In the genomic region with DNA sequence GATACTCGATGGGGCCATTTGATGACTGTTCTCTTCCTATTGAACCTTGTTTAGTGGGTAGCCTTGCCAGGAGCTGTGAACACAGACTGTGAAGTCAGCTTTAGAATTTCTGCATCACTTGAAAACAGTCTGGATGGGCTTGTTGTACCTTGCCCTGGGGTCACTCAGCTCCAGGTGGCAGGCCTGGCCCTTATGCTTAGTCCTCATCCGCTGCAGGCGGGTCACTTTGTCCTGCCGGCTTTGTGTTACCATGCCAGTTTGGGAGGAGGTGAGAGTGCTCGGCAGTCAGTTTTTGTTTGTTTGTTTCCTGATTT, we compare ENCODE assay signal across 8 mouse cellular contexts. TPM values are rescaled to one million over a fixed set of nuclear protein-coding genes. Genes with fewer than 3 reads are reported as not detected.
DNase-seq lines count a peak whose midpoint lies in the region; ATAC-seq and TF ChIP-seq lines count a peak whose summit lies in the region.

No protein-coding gene starts in this region.

- H3K36me3 ChIP-seq in embryonic facial prominence, embryonic 13.5 days, result peaks cover 29% of the 10 kb centered on the region
- peaks cover 12% of the 10 kb centered on the region; the same call in 1 of the 2 replicates for H3K36me3 ChIP-seq in kidney, embryonic 16.5 days (ENCODE audit: insufficient read depth, low read length)
- H3K36me3 ChIP-seq in neural tube, embryonic 12.5 days, result peaks cover 9% of the 10 kb centered on the region; the same call in 1 of the 2 replicates

- H3K4me1 ChIP-seq in embryonic facial prominence, embryonic 13.5 days, result peaks cover 26% of the 10 kb centered on the region
- H3K4me1 ChIP-seq in kidney, embryonic 16.5 days (ENCODE audit: insufficient read depth, low read length), result peaks cover 33% of the 10 kb centered on the region
- peaks cover 23% of the 10 kb centered on the region for H3K4me1 ChIP-seq in neural tube, embryonic 12.5 days

- peak overlapping the region; percentile 78 for H3K4me3 ChIP-seq in layer of hippocampus, adult 2 months
- peak overlapping the region; percentile 81 for H3K4me3 ChIP-seq in embryonic facial prominence, embryonic 13.5 days
- H3K4me3 ChIP-seq in kidney, embryonic 16.5 days (ENCODE audit: low read length), result peak overlapping the region; percentile 69
- peak overlapping the region; percentile 66 for H3K4me3 ChIP-seq in neural tube, embryonic 12.5 days

- H3K9me3 ChIP-seq in embryonic facial prominence, embryonic 13.5 days, result no peaks in the 10 kb centered on the region
- no peaks in the 10 kb centered on the region for H3K9me3 ChIP-seq in kidney, embryonic 16.5 days (ENCODE audit: low read length)
- H3K9me3 ChIP-seq in neural tube, embryonic 12.5 days, result no peaks in the 10 kb centered on the region

- H3K27me3 ChIP-seq in embryonic facial prominence, embryonic 13.5 days, result no peaks in the 10 kb centered on the region
- no peaks in the 10 kb centered on the region for H3K27me3 ChIP-seq in kidney, embryonic 16.5 days (ENCODE audit: insufficient read depth, low read length)
- no peaks in the 10 kb centered on the region for H3K27me3 ChIP-seq in neural tube, embryonic 12.5 days (replicated peaks)

- peak overlapping the region; percentile 93 for H3K27ac ChIP-seq in layer of hippocampus, adult 2 months
- H3K27ac ChIP-seq in embryonic facial prominence, embryonic 13.5 days, result 0 out of 2 replicates have a peak overlapping the region, but pooled peaks have one; percentile 81
- peak overlapping the region; percentile 88 for H3K27ac ChIP-seq in kidney, embryonic 16.5 days (ENCODE audit: low read length)
- H3K27ac ChIP-seq in neural tube, embryonic 12.5 days, result no peak overlapping the region

- no peak for DNase-seq in layer of hippocampus, adult 2 months (ENCODE audit: low spot score in 2 of 2)
- DNase-seq in layer of hippocampus, postnatal 36 days, result no peak
- DNase-seq in retina, embryonic 14.5 days (ENCODE audit: low spot score), result no peak
- no peak for DNase-seq in layer of hippocampus, postnatal 25 days (ENCODE audit: extremely low spot score in 1 of 2, low spot score in 1 of 2)
- no peak for DNase-seq in left cerebral cortex, adult 11 months (ENCODE audit: low spot score)

- H3K4me2 ChIP-seq in embryonic facial prominence, embryonic 13.5 days, result peak overlapping the region; percentile 83
- peak overlapping the region; percentile 85 for H3K4me2 ChIP-seq in kidney, embryonic 16.5 days (replicated peaks; ENCODE audit: low read depth, low read length)
- peak overlapping the region; percentile 86 for H3K4me2 ChIP-seq in neural tube, embryonic 12.5 days (replicated peaks)

- no peak for TF ChIP-seq CTCF in layer of hippocampus, adult 2 months (conservative IDR thresholded peaks at IDR 0.05)

- 25% methylated on average over 5 of the region's 5 CpGs for WGBS in embryonic facial prominence, embryonic 13.5 days
- 25% methylated on average over 5 of the region's 5 CpGs for WGBS in kidney, embryonic 16.5 days
- 21% methylated on average over 5 of the region's 5 CpGs for WGBS in neural tube, embryonic 12.5 days

- H3K9ac ChIP-seq in embryonic facial prominence, embryonic 13.5 days, result peak overlapping the region; percentile 90
- H3K9ac ChIP-seq in kidney, embryonic 16.5 days (replicated peaks; ENCODE audit: low read length), result peak overlapping the region; percentile 84
- peak overlapping the region; percentile 69; the same call in 1 of the 2 replicates for H3K9ac ChIP-seq in neural tube, embryonic 12.5 days

- ATAC-seq in embryonic facial prominence, embryonic 13.5 days (ENCODE audit: insufficient number of reproducible peaks, insufficient read depth, low FRiP score, low TSS enrichment, low read depth), result no peak
- no peak for ATAC-seq in kidney, embryonic 16.5 days (ENCODE audit: low FRiP score, low TSS enrichment)
- no peak for ATAC-seq in neural tube, embryonic 12.5 days (ENCODE audit: low FRiP score, low read depth)

RNA-seq across cellular contexts. Expression of gene Grhpr, which starts 0.7 kb away (rescaled TPM):
- total RNA-seq in layer of hippocampus, adult 2 months (2021), result 10 to 100 TPM; 26.2 to 29.2 TPM
- total RNA-seq in layer of hippocampus, postnatal 36 days (2021), result 10 to 100 TPM; 24.5 to 27.0 TPM
- polyA plus RNA-seq in embryonic facial prominence, embryonic 13.5 days (2015; fragmentation: Nextera tagmentation; extraction: Ambion mirVana), result 47.1 and 53.2 TPM in 2 replicates
- 115 and 124 TPM in 2 replicates for polyA plus RNA-seq in kidney, embryonic 16.5 days (2015; fragmentation: Nextera tagmentation; extraction: Ambion mirVana)
- polyA plus RNA-seq in neural tube, embryonic 12.5 days (2016; fragmentation: Nextera tagmentation; extraction: Ambion mirVana), result 38.9 and 39.1 TPM in 2 replicates
- 10 to 100 TPM; 22.2 to 31.1 TPM for total RNA-seq in layer of hippocampus, postnatal 25 days (2021)

RNA-seq across cellular contexts. Expression of gene Zbtb5, which starts 30.3 kb away (rescaled TPM):
- 10 to 100 TPM in 1 of 2 experiments, 1 to 10 TPM in 1; 9.3 to 10.1 TPM for total RNA-seq in layer of hippocampus, adult 2 months (2021)
- total RNA-seq in layer of hippocampus, postnatal 36 days (2021), result 10 to 100 TPM in 1 of 2 experiments, 1 to 10 TPM in 1; 9.7 to 10.3 TPM
- polyA plus RNA-seq in embryonic facial prominence, embryonic 13.5 days (2015; fragmentation: Nextera tagmentation; extraction: Ambion mirVana), result 28.8 and 29.2 TPM in 2 replicates
- 25.2 and 27.9 TPM in 2 replicates for polyA plus RNA-seq in kidney, embryonic 16.5 days (2015; fragmentation: Nextera tagmentation; extraction: Ambion mirVana)
- polyA plus RNA-seq in neural tube, embryonic 12.5 days (2016; fragmentation: Nextera tagmentation; extraction: Ambion mirVana), result 43.6 and 46.2 TPM in 2 replicates
- total RNA-seq in layer of hippocampus, postnatal 25 days (2021), result 10 to 100 TPM; 10.1 TPM

RNA-seq across cellular contexts. Expression of gene Polr1e, which starts 36.5 kb away (rescaled TPM):
- 10 to 100 TPM; 11.3 to 12.8 TPM for total RNA-seq in layer of hippocampus, adult 2 months (2021)
- total RNA-seq in layer of hippocampus, postnatal 36 days (2021), result 10 to 100 TPM; 12.0 to 12.6 TPM
- 38.8 and 48.9 TPM in 2 replicates for polyA plus RNA-seq in embryonic facial prominence, embryonic 13.5 days (2015; fragmentation: Nextera tagmentation; extraction: Ambion mirVana)
- 39.9 and 43.0 TPM in 2 replicates for polyA plus RNA-seq in kidney, embryonic 16.5 days (2015; fragmentation: Nextera tagmentation; extraction: Ambion mirVana)
- 43.7 and 47.5 TPM in 2 replicates for polyA plus RNA-seq in neural tube, embryonic 12.5 days (2016; fragmentation: Nextera tagmentation; extraction: Ambion mirVana)
- 10 to 100 TPM in 1 of 2 experiments, 1 to 10 TPM in 1; 9.1 to 10.5 TPM for total RNA-seq in layer of hippocampus, postnatal 25 days (2021)
